Mouse (Mus musculus): ENCODE results near the gene Kctd20. TPM values are rescaled to one million over a fixed set of nuclear protein-coding genes. Genes with fewer than 3 reads are reported as not detected.
"Not testable (repeated sequence)": the region's sequence is repeated elsewhere in the genome, so short reads cannot be mapped to it uniquely, and the experiment has no call there.

The Kctd20 gene
- total RNA-seq, 2 experiments from 2014 or later: 74.0 to 77.4 TPM

- intact Hi-C loops (cut with DNase I): no loop called here
- no peak for DNase-seq (ENCODE audit: low spot score in 2 of 2)
These were observed 15.4 kb downstream of the Kctd20 start for GRCm38 (mm10) chr17:28967021-28967610.

- intact Hi-C loops (cut with DNase I): no loop called here
- no peak for DNase-seq (ENCODE audit: low spot score in 2 of 2)
These were observed 18.4 kb downstream of the Kctd20 start for GRCm38 (mm10) chr17:28970122-28970521.

- DNase-seq (ENCODE audit: low spot score in 2 of 2): no peak
- intact Hi-C loops (cut with DNase I): no loop called here
These were observed 27.3 kb downstream of the Kctd20 start for GRCm38 (mm10) chr17:28979091-28979490.

GRCm38 (mm10) chr17:28981081-28981480, 29.3 kb downstream of the Kctd20 start:
- DNase-seq (ENCODE audit: low spot score in 2 of 2): peak in 1 of 2 experiments; percentile 16
- intact Hi-C loops (cut with DNase I): no loop called here

GRCm38 (mm10) chr17:28982591-28982990, 30.8 kb downstream of the Kctd20 start:
- intact Hi-C loops (cut with DNase I): no loop called here

GRCm38 (mm10) chr17:28984724-28985420, 33.1 kb downstream of the Kctd20 start:
- no peak for DNase-seq (ENCODE audit: low spot score in 2 of 2)
- intact Hi-C loops (cut with DNase I): no loop called here

More at GRCm38 (mm10) chr17:28982591-28982990, 30.8 kb downstream of the Kctd20 start:
- DNase-seq (ENCODE audit: low spot score in 2 of 2): no peak

- intact Hi-C loops (cut with DNase I): no loop called here
- DNase-seq (ENCODE audit: low spot score in 2 of 2): no peak
These were observed 35.1 kb downstream of the Kctd20 start for GRCm38 (mm10) chr17:28986833-28987232.

- intact Hi-C loops (cut with DNase I): no loop called here
- peak; percentile 36 to 44 for DNase-seq (ENCODE audit: low spot score in 2 of 2)
These were observed 36.0 kb downstream of the Kctd20 start for GRCm38 (mm10) chr17:28987713-28988112.

GRCm38 (mm10) chr17:28988291-28988690, 36.5 kb downstream of the Kctd20 start:
- no peak for DNase-seq (ENCODE audit: low spot score in 2 of 2)
- intact Hi-C loops (cut with DNase I): no loop called here

- DNase-seq (ENCODE audit: low spot score in 2 of 2): no peak
- intact Hi-C loops (cut with DNase I): no loop called here
These were observed 37.2 kb downstream of the Kctd20 start for GRCm38 (mm10) chr17:28988996-28989395.

- no peak for DNase-seq (ENCODE audit: low spot score in 2 of 2)
- intact Hi-C loops (cut with DNase I): no loop called here
These were observed 38.3 kb downstream of the Kctd20 start for GRCm38 (mm10) chr17:28990060-28990459.

GRCm38 (mm10) chr17:28991286-28991685, 39.5 kb downstream of the Kctd20 start:
- DNase-seq (ENCODE audit: low spot score in 2 of 2): no peak
- intact Hi-C loops (cut with DNase I): no loop called here

GRCm38 (mm10) chr17:28992105-28992504, 40.4 kb downstream of the Kctd20 start:
- DNase-seq (ENCODE audit: low spot score in 2 of 2): peak in 1 of 2 experiments; percentile 32

GRCm38 (mm10) chr17:28993004-28993403, 41.3 kb downstream of the Kctd20 start:
- DNase-seq (ENCODE audit: low spot score in 2 of 2); intact Hi-C loops (cut with DNase I): not testable (repeated sequence)

More at GRCm38 (mm10) chr17:28992105-28992504, 40.4 kb downstream of the Kctd20 start:
- intact Hi-C loops (cut with DNase I): no loop called here

GRCm38 (mm10) chr17:28994615-28995014, 42.9 kb downstream of the Kctd20 start:
- DNase-seq (ENCODE audit: low spot score in 2 of 2): no peak
- intact Hi-C loops (cut with DNase I): no loop called here

GRCm38 (mm10) chr17:29000465-29000864, 48.7 kb downstream of the Kctd20 start:
- intact Hi-C loops (cut with DNase I): no loop called here
- DNase-seq (ENCODE audit: low spot score in 2 of 2): no peak

GRCm38 (mm10) chr17:29003740-29004139, 52.0 kb downstream of the Kctd20 start:
- intact Hi-C loops (cut with DNase I): no loop called here
- DNase-seq (ENCODE audit: low spot score in 2 of 2): no peak

GRCm38 (mm10) chr17:29005002-29005401, 53.3 kb downstream of the Kctd20 start:
- intact Hi-C loops (cut with DNase I): no loop called here
- DNase-seq (ENCODE audit: low spot score in 2 of 2): no peak

GRCm38 (mm10) chr17:29006812-29007211, 55.1 kb downstream of the Kctd20 start:
- DNase-seq (ENCODE audit: low spot score in 2 of 2): no peak

GRCm38 (mm10) chr17:29007243-29007640, 55.5 kb downstream of the Kctd20 start:
- DNase-seq (ENCODE audit: low spot score in 2 of 2): peak in 1 of 2 experiments; percentile 17
- intact Hi-C loops (cut with DNase I): no loop called here

More at GRCm38 (mm10) chr17:29006812-29007211, 55.1 kb downstream of the Kctd20 start:
- intact Hi-C loops (cut with DNase I): no loop called here
